Mouse (Mus musculus) liver, postnatal 0 days (tissue): ENCODE results near the gene Ppp1r16b. TPM values are rescaled to one million over a fixed set of nuclear protein-coding genes. Genes with fewer than 3 reads are reported as not detected.

Experiments
- ATAC-seq: fragments of 200-750 bp; cut with Nextera tagmentation; 2 replicates; pipeline ENCODE4 v1.8.0; 2017; ENCODE audit warnings: mild to moderate bottlenecking, moderate library complexity
- DNase-seq: peaks from one replicate; pipeline ENCODE4 v3.0.0-alpha.2; 2016
- H3K27ac ChIP-seq: fragments of 300-500 bp; sonication (generic); 2 replicates; pipeline ENCODE4 v1.5.1; 2014; ENCODE audit warnings: antibody characterized with exemption, moderate library complexity, mild to moderate bottlenecking, low read depth
- H3K27me3 ChIP-seq: fragments of 300-500 bp; sonication (generic); 2 replicates; pipeline ENCODE4 v1.6.1; 2014; ENCODE audit warnings: low read length, control low read depth, mixed read lengths; ENCODE audit not compliant: insufficient read depth
- H3K36me3 ChIP-seq: fragments of 300-500 bp; sonication (generic); replicated peaks from 2 replicates; pipeline ENCODE4 v1.6.1; 2014; ENCODE audit warnings: mild to moderate bottlenecking, control low read depth, low read length, moderate library complexity, mixed read lengths; ENCODE audit not compliant: insufficient read depth
- H3K4me1 ChIP-seq: fragments of 300-500 bp; sonication (generic); 2 replicates; pipeline ENCODE4 v1.6.1; 2014; ENCODE audit warnings: antibody characterized with exemption, mild to moderate bottlenecking, control low read depth; ENCODE audit not compliant: insufficient read depth
- H3K4me2 ChIP-seq: fragments of 300-500 bp; sonication (generic); 2 replicates; pipeline ENCODE4 v1.6.1; 2014; ENCODE audit warnings: low read depth, mild to moderate bottlenecking, low read length, moderate library complexity, mixed read lengths
- H3K4me3 ChIP-seq: fragments of 300-500 bp; sonication (generic); 2 replicates; pipeline ENCODE4 v1.5.1; 2014; ENCODE audit warnings: low read depth, low read length
- H3K9ac ChIP-seq: fragments of 300-500 bp; sonication (generic); replicated peaks from 2 replicates; pipeline ENCODE4 v1.6.1; 2014; ENCODE audit warnings: mild to moderate bottlenecking, moderate library complexity
- H3K9me3 ChIP-seq: fragments of 300-500 bp; sonication (generic); 2 replicates; pipeline ENCODE4 v1.6.1; 2016; ENCODE audit warnings: mild to moderate bottlenecking, control low read depth, low read length, mixed read lengths
- CTCF ChIP-seq: sonication (generic); IDR thresholded peaks from 2 replicates; pipeline ENCODE4 v1.5.1; 2016; ENCODE audit warnings: antibody characterized with exemption, low read depth
- EP300 ChIP-seq: IDR thresholded peaks from 2 replicates; pipeline ENCODE4 v1.6.1; 2016; ENCODE audit warnings: antibody characterized with exemption, low read depth, mild to moderate bottlenecking
- WGBS: fragments of 180-500 bp; shearing (Covaris S2); extraction: QIAGEN DNeasy Blood & Tissue Kit; methylation state at CpG from one replicate; pipeline ENCODE4 v1.1.7; 2014; ENCODE audit not compliant: insufficient replicate concordance; 5-methylcytosine and 5-hydroxymethylcytosine counted together
- polyA plus RNA-seq: library from polyadenylated mRNA; unstranded; fragments of >200 nt; fragmentation: Nextera tagmentation; extraction: Ambion mirVana; gene quantifications from 2 replicates; pipeline ENCODE4 v1.2.1, GENCODE M21; 2015

Gene Ppp1r16b
- polyA plus RNA-seq, 1 experiment from 2014 or later, result 2.9 TPM

DNA sequence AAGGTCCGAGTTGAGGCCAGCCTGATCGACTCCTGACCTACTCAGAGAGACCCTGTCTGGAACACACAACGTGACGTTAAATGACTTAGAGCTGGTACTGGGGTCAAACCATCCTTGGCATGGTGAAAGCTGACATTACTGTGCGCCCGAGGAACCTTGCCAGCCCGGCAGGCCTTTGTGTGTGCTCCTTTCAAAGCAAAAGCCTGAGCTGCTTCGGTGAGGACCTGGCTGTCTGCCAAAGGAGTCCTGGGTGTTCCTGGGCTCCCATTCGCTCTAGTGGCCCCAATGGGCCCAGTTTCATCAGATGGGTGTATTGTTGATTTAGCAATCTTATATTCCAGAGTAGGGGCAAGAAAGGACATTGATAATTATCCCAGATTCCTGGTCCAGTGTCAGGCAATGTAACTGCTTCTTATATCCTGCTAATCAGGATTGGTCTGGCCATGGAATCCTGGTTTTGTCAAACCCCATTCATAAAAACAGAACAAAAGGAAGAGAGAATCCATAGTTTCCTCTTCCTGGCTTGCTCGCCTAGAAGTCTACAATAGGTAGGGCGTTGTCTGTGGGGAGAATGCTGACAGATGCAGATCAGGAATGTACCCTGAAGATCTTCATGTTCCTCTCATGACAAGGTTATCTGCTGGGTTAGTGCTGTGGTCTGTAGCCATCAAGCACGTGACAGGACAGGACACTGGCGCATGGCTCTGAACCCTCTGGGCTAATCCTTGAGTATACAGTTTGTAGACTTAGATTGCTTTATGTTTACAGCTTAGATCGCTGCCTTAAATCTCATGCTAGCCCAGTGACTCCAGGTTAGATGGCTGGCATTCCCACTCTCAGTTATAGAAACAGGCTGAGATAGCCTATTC is 122.0 kb downstream of the Ppp1r16b start:
- DNase-seq, result no peak
- no peak overlapping the region for H3K4me3 ChIP-seq
- 79% methylated on average over 14 of the region's 14 CpGs for WGBS
- no peaks in the 10 kb centered on the region for H3K4me1 ChIP-seq
- H3K27ac ChIP-seq, result no peak overlapping the region
- TF ChIP-seq CTCF (no peak), EP300 (no peak)
- peaks cover 33% of the 10 kb centered on the region for H3K36me3 ChIP-seq
- H3K9me3 ChIP-seq, result no peaks in the 10 kb centered on the region
- H3K9ac ChIP-seq, result no peak overlapping the region
- H3K4me2 ChIP-seq, result no peak overlapping the region
- ATAC-seq, result no peak
- no peaks in the 10 kb centered on the region for H3K27me3 ChIP-seq

DNA sequence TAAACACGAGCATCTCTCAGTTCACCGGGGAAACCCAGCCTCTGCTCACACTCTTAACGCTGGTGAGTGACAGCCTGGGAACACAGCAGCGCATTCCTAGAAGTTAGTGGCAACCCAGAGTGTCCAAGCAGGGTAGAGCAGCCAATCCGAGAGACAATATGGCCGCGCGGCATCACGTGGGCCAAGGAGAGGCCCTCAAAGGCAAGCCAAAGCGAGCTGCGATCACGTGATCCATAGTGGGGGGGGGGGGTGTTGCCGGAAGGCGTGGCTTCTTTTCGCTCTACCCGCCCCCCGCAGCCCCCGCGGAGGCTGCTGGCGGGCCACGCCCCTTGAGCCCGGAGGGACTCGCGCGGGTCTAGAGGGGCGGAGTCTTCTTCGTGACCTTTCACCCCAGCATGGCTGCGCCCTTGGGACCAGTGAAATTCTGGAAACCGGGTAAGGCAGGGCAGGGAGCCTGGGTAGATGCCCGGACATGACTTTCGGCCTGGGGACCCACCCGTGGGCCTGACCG is 129.4 kb downstream of the Ppp1r16b start, which contains the start of gene Dhx35:
Dhx35 (plus strand) TSS at position 314 of the 511 bp plus-strand sequence.
- no peaks in the 10 kb centered on the region for H3K9me3 ChIP-seq
- H3K27me3 ChIP-seq, result no peaks in the 10 kb centered on the region
- peak; percentile 97 for DNase-seq
- ATAC-seq, result peak; percentile 97
- no peak; the same call in 1 of the 2 replicates for TF ChIP-seq EP300
- no peak for TF ChIP-seq CTCF
- H3K36me3 ChIP-seq, result no peaks in the 10 kb centered on the region
- H3K4me3 ChIP-seq, result peak within 1 kb of the TSS; percentile 86
- H3K27ac ChIP-seq, result peak within 1 kb of the TSS; percentile 81
- peak within 1 kb of the TSS; percentile 87 for H3K4me2 ChIP-seq
- WGBS, result under 1% methylated on average over 30 of the region's 33 CpGs
- H3K4me1 ChIP-seq, result peaks cover 14% of the 10 kb centered on the region
- peak within 1 kb of the TSS; percentile 69 for H3K9ac ChIP-seq

GRCm38 (mm10) chr2:158795043-158795442 is 129.8 kb downstream of the Ppp1r16b start:
- DNase-seq (no peak), ATAC-seq (peak; percentile 31)
- Histone ChIP-seq H3K27ac (peak overlapping the region; percentile 81), H3K36me3 (no peaks in the 10 kb centered on the region), H3K9me3 (no peaks in the 10 kb centered on the region), H3K4me1 (peaks cover 14% of the 10 kb centered on the region), H3K9ac (peak overlapping the region; percentile 69), H3K4me3 (peak overlapping the region; percentile 86), H3K4me2 (peak overlapping the region; percentile 87), H3K27me3 (no peaks in the 10 kb centered on the region)
- WGBS, result 13% methylated on average over 15 of the region's 15 CpGs
- TF ChIP-seq EP300 (no peak), CTCF (no peak)

DNA sequence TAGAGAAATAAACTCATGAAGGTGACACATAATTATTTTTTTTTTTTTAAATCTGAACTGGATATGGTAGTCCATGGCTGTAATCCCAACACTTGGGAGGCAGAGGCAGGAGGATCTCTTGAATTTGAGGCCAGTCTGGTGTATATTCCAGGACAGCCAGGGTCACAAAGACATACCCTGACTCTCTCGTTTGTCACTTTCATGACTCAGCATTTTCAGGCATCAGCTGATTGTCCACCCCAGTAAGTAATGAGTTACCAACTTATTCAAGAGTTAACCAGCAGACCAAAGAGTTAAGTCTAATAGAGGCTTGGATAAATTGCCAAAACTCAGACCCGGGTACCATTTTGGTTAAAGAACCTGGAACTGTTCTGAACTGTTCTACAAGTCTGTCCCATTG is 130.7 kb downstream of the Ppp1r16b start:
- Histone ChIP-seq H3K4me3 (no peak overlapping the region), H3K36me3 (no peaks in the 10 kb centered on the region), H3K4me1 (peaks cover 14% of the 10 kb centered on the region), H3K9me3 (no peaks in the 10 kb centered on the region), H3K9ac (no peak overlapping the region), H3K27me3 (no peaks in the 10 kb centered on the region), H3K27ac (no peak overlapping the region), H3K4me2 (no peak overlapping the region)
- DNase-seq, result no peak
- TF ChIP-seq CTCF, result no peak
- TF ChIP-seq EP300, result no peak
- no peak for ATAC-seq
- 74% methylated on average over 2 of the region's 2 CpGs for WGBS

DNA sequence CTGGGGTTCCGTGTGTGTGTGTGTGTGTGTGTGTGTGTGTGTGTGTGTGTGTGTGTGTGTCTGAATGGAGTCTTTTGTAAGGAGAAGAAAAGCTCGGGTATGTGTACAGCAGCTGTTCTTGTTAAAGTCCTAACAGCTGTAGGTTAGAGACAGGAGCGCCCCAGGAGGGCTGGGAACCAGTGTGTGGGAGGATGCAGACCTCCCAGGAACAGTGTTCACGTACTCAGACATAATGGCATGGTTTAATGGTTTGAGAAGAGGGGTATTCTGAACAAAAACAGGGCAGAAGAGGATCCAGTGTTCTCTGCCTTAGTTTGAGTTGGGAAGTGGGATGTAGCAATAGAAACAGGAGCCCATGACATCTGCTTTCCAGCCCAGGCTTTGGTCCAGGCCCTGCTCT is 134.1 kb downstream of the Ppp1r16b start:
- Histone ChIP-seq H3K4me2 (no peak overlapping the region), H3K27me3 (no peaks in the 10 kb centered on the region), H3K9ac (no peak overlapping the region), H3K4me1 (peaks cover 6% of the 10 kb centered on the region), H3K36me3 (peaks cover 4% of the 10 kb centered on the region), H3K27ac (no peak overlapping the region), H3K4me3 (no peak overlapping the region), H3K9me3 (no peaks in the 10 kb centered on the region)
- 81% methylated on average over 4 of the region's 4 CpGs for WGBS
- TF ChIP-seq EP300 (no peak), CTCF (no peak)
- no peak for ATAC-seq
- DNase-seq, result no peak

DNA sequence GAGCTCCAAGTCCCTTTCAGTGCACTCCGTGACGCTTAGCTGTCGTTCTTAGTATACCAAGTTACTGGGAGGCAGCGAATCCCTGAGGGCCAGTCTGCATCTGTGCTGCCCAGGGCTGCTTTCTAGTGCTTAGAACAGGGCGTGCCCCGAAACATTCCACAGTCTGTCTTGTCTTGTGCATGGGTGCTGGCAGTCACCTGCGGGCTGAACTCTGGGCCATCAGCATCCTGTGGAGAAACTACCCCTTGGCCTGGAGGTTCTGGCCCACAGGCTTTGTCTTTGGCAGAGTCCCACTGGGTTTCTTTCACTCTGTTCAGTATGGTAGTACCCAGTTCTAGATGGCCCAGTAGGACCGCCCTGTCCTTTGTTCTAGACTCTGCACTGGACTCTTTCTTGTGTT is 135.6 kb downstream of the Ppp1r16b start:
- Histone ChIP-seq H3K4me3 (no peak overlapping the region), H3K9ac (no peak overlapping the region), H3K9me3 (no peaks in the 10 kb centered on the region), H3K27me3 (no peaks in the 10 kb centered on the region), H3K27ac (no peak overlapping the region), H3K4me2 (no peak overlapping the region), H3K36me3 (peaks cover 6% of the 10 kb centered on the region), H3K4me1 (no peaks in the 10 kb centered on the region)
- DNase-seq (no peak), ATAC-seq (no peak)
- TF ChIP-seq CTCF (no peak), EP300 (no peak)
- 89% methylated on average over 8 of the region's 8 CpGs for WGBS
